Mouse (Mus musculus): ENCODE data around the gene Umps. TPM values are rescaled to one million over a fixed set of nuclear protein-coding genes. Genes with fewer than 3 reads are reported as not detected.

Umps gene
- total RNA-seq, 4 experiments from 2014 or later = 35.3 to 47.5 (median 38.2) TPM

DNA sequence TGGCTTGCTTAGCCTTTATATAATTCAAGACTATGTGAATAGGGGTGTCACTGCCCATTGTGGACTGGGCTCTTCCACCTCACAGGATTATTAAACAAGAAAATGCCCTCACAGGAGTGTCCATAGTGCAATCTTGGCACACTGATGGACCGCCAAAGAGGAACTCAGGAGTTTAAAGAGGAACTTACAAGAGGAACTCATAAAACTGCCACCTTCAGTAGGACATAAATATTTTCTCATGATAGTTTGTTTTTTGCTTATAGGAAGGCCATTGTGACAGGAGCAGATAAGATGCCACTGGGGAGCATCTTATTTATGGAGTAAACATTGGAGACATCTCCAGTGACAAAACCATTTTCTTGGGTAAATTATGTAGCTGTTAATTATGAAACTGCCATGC, 12.0 kb downstream of the Umps start:
- DNase-seq = no peak

DNA sequence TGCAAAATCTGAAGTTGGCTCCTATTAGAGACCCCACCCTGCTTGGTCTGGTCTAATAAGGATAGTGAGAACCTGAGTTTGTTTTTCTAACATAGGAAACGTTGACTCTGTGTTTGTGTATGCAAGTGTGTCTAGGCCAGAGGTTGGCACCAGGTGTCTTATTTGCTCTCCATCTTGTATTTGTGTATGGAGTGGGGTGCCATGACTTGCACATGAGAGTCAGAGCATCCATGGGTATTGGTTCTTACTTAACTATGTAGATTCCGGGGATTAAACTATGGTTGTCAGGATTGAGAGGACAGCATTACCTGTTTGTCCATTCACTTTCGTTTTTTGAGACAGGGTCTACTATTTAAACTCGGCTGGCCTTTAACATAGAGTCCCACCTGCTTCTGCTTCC, 13.8 kb downstream of the Umps start:
- DNase-seq = no peak

- DNase-seq = peak; percentile 88
Measured at GRCm38 (mm10) chr16:33950830-33951229, 16.0 kb downstream of the Umps start.

- no peak for DNase-seq
Measured at GRCm38 (mm10) chr16:33950386-33950785, 16.5 kb downstream of the Umps start.

DNA sequence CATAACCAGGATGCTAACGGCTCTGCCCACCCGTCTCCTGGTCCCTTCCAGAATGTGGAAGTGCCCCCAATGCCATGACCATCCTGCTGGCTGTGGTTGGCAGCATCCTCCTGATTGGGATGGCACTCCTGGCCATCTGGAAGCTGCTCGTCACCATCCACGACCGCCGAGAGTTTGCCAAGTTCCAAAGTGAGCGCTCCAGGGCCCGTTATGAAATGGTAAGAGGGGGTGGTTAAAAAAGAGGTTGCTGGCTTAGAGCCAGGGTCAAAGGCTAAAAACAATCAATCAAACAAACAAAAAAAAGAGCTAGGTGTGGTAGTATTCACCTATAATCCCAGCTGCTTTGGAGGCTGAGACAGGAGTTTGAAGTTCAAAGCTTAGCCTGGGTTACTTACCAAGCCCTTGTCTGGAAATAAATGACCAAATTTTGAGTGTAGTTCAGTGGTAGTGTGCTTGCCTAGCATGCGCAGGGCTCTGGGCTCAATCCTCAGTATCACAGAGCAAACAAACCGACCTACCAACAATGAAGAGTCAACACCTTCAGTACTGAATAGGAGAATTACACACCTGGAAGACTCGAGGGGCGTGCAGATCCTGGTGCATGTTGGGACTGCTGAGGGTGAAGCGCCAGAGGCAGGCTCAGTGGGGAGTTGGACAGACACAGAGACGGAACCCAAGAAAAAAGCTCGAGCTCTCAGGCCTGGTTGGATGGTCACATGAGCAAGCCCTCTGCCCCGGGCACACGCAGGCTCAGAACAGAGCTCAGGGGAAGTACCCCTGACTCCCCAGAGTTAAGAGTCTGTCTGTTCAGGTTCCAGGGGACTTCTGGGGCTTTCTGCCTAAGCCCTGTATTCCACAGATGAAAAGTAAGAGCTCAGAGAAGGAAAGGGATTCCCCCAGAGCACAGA, 18.9 kb downstream of the Umps start:
- DNase-seq = no peak

DNA sequence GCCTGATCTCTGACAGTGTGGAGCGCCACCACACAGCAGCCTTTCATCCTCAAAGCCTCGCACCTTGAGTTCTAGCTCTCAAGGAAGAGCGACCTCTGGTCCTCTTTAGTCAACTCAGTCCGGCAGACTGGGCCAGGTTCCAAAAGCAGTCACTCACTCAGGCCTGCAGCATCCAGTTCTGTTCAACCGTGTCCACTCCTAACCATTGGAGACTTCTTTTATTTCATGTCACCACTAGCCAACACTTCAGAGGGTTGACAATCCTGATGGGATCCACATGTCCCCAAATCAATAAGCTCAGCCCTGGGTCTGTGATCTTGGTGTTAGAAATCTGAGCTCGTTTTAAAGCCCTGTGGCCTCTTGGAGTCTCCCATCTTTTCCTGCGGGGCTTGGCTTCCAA, 20.8 kb downstream of the Umps start:
- no peak for DNase-seq

- no peak for DNase-seq
Measured at GRCm38 (mm10) chr16:33944772-33945171, 22.1 kb downstream of the Umps start.

GRCm38 (mm10) chr16:33944126-33944525, 22.7 kb downstream of the Umps start:
- DNase-seq = no peak

GRCm38 (mm10) chr16:33943388-33943787, 23.4 kb downstream of the Umps start:
- DNase-seq = no peak

DNA sequence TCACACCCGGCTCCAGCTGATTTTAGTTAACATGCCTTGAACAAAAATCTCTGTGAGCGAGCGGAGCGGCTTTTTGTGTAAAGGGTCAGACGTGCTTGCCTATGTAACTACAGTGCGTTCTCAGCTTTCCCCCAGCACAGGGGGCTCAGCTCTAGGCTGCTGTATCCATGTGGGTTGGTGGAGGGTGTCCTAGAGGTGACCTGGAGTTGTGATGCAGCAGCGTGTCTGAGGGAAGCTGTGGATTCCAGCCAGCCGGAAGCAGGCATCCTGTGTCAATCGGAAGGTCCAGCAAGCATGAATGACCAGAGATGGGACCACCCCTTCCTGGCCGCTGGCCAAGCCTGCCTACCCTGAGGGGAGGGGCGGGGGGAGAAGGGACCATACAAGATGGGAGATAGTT, 24.5 kb downstream of the Umps start:
- DNase-seq = peak; percentile 62

- DNase-seq = no peak
Measured at GRCm38 (mm10) chr16:33941271-33941781, 25.5 kb downstream of the Umps start.

- DNase-seq = no peak
Measured at GRCm38 (mm10) chr16:33940095-33940494, 26.7 kb downstream of the Umps start.

DNA sequence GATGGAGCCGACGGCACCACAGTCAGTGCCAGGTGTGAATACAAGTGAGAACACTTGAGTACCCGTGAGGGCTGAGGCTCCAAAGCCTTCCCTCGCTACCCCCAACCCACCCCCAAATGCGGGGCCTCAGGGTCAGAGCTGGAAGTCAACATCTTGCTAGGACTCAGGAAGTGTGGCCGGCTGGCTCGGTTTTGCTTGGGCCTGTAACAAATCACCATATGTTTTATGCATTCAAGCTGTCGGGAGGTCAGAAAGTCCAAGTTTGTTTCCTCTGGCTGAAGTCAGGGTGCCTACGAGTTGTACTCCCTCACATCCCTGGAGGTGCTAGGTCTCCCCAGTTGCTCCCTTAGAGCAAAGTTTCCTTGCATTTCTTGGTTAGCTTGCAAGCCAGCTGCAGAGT, 27.2 kb downstream of the Umps start:
- no peak for DNase-seq

- no peak for DNase-seq
Measured at GRCm38 (mm10) chr16:33939133-33939531, 27.7 kb downstream of the Umps start.

- DNase-seq = no peak
Measured at GRCm38 (mm10) chr16:33938311-33939132, 28.3 kb downstream of the Umps start.

DNA sequence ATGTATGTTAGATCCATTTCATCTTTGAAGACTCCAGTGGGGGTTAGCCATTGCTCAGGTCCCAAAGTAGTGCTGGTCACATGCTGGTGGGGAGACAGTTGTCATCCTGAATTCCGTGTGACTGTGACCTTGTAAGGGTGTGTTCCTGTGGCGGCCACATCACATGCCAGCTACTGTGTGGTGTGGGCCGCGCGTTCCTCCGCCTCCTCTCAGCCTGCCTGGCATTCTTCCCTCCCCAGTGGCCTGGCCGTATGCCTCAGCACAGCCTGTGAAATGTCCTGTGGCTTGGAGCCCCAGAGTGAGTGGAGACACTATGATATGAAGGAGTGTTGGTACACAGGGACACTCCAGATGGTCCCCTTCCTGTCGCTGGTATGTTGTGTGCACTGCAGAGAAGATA, 29.3 kb downstream of the Umps start:
- peak; percentile 50 for DNase-seq

DNA sequence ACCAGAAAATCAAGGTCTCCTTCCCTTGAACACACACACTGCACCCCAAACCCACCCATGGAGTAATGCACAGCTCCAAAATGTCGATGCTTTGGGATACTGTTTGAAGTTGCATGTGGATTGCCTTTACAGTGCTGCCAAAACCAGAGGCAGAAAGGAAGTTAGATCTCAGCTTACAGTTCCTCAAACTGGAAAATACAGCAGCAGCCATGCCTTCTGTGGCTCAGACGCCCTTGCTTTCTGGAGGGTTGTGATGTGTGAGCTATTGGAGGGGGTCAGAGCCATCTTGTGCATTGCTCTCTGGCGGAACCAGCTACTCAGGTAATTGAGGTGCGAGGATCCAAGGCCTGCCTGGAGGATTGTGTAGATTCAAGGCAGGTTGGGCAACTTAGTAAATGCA, 30.0 kb downstream of the Umps start:
- no peak for DNase-seq

DNA sequence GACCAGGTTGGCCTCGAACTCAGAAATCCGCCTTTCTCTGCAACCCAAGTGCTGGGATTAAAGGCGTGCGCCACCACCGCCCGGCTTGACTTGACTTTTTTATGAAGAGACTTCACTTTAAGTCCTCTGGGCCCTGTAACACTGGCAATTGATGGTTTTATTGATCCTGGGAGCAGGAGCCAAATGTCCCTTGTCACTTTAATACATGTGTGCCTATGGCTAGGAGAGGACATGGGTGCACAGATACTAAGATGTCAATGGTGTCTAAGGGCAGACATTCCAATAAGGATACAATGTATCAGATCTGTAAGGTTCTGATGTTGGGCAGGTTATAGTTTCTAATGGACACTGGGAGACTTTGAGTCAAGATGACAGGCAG, 31.4 kb downstream of the Umps start:
- DNase-seq = no peak

GRCm38 (mm10) chr16:33934701-33935406, 32.0 kb downstream of the Umps start:
- DNase-seq = no peak

- no peak for DNase-seq
Measured at GRCm38 (mm10) chr16:33933411-33933810, 33.4 kb downstream of the Umps start.

DNA sequence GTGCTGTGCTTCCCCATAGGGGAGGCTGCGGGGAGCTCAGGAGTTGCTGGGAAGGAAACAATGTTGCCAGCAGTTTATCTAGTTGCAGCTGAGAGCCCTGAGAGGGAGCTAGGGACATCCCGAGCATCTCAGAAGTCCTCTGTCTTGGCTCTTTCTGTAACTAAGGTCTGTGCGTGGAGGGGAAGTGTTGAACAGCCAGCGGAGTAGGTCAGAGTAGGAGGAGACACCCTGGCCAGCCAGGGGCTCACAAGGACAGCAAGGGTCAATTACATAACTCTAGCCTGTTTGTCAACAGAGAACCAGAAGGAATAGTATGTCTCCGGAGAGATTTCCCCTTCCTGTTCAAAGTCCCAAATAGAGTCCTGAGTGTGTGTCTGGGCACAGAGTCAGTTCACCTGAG, 34.7 kb downstream of the Umps start:
- DNase-seq = peak; percentile 50

- no peak for DNase-seq
Measured at GRCm38 (mm10) chr16:33931682-33932081, 35.2 kb downstream of the Umps start.

GRCm38 (mm10) chr16:33930785-33931184, 36.1 kb downstream of the Umps start:
- DNase-seq = no peak
